Mouse (Mus musculus): ENCODE measurements around the gene Gins1. TPM values are rescaled to one million over a fixed set of nuclear protein-coding genes. Genes with fewer than 3 reads are reported as not detected.
"Not testable (repeated sequence)": the region's sequence is repeated elsewhere in the genome, so short reads cannot be mapped to it uniquely, and the experiment has no call there.

Gene Gins1
- polyA plus RNA-seq, 1 experiment from 2014 or later, result 50.3 TPM

DNA sequence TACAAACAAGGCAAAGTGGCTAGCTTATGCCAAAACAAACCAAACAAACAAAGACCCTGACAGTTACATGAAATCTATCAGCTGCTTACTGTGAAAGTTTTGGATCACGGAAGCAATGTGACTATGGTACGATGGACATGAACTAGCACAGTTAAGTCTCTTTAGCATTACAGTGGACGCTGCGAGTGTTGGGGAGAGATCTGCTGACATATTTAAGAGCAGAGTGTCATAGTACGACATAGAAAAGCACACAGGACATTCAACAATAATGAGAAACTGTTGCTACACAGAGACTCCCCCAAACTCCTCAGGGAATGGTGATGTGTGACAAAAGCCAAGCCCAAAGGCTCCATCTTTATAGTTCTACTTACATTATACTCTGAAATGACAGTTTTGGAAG lies 38.8 kb downstream of the Gins1 start:
- DNase-seq (ENCODE audit: low spot score) (no peak), ATAC-seq (no peak)
- Histone ChIP-seq H3K4me2 (ENCODE audit: low read length) (no peak overlapping the region), H3K4me3 (ENCODE audit: low read depth, low read length) (no peak overlapping the region), H3K9me3 (replicated peaks; ENCODE audit: control insufficient read depth, low read length) (no peaks in the 10 kb centered on the region), H3K27ac (ENCODE audit: low read depth, low read length) (no peak overlapping the region), H3K4me1 (ENCODE audit: control insufficient read depth, insufficient read depth, low read length) (no peaks in the 10 kb centered on the region), H3K9ac (ENCODE audit: low read length) (no peak overlapping the region), H3K27me3 (replicated peaks; ENCODE audit: control insufficient read depth, insufficient read depth, low read length) (no peaks in the 10 kb centered on the region), H3K36me3 (ENCODE audit: control insufficient read depth, insufficient read depth, low read length) (peaks cover 50% of the 10 kb centered on the region)
- 94% methylated on average over 5 of the region's 5 CpGs for WGBS

DNA sequence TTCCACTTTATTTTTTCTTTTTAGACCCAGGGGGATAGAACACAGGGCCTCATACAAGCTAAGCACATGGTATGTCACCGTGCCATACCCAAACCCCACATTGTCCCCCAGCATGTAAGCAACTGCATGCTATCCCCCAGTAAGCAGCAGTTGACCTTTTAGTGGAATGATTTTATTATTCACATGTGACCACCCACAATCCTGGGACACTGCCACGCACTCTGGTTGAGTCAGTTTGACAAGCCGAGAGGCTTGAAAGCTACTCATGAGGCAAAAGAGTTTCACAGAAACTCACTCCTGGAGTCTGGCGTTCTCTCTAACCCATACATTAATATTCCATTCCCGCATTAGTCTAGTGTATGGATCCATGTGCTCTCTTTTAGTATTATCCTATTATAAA lies 42.1 kb downstream of the Gins1 start:
- H3K4me1 ChIP-seq (ENCODE audit: control insufficient read depth, insufficient read depth, low read length); H3K4me3 ChIP-seq (ENCODE audit: low read depth, low read length); ATAC-seq; H3K9ac ChIP-seq (ENCODE audit: low read length); DNase-seq (ENCODE audit: low spot score); H3K27ac ChIP-seq (ENCODE audit: low read depth, low read length); H3K4me2 ChIP-seq (ENCODE audit: low read length); H3K27me3 ChIP-seq (replicated peaks; ENCODE audit: control insufficient read depth, insufficient read depth, low read length); H3K9me3 ChIP-seq (replicated peaks; ENCODE audit: control insufficient read depth, low read length): not testable (repeated sequence)
- WGBS, result 90% methylated on average over 5 of the region's 5 CpGs
- H3K36me3 ChIP-seq (ENCODE audit: control insufficient read depth, insufficient read depth, low read length), result peaks cover 60% of the 10 kb centered on the region

DNA sequence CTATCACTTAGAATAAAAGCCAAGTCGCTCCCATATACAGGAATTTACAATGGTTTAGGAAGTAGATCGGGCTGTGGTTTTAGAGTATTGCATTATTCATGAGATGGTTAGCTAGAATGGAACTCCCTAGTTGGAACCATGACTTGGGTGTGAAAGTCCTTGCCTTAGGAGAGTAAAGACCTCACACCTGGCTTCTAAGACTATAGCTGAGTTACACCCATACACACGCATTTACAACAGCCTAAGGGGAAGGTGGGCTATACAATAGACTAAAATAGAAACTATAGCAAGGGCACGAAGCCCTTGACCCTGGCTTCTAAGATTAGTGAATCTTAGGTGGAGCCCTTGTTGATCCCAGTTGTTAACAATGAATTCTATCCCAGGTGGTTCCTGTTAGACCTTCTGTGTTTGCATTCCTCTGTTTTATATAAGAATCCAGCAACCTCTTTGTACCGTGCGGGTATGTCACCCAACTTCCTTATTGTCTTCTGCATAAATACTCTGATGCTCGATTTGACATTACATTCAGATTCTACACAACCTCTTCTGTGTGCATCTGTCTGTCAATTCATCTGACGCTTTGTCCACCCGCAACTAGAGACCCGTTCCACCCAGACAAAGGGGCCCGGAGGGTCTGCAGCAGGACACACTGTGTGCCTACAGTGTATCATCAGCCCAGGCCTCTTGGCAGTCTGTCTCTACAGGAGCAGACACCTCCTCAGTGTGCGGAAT lies 42.8 kb downstream of the Gins1 start:
- not testable (repeated sequence) for H3K4me1 ChIP-seq (ENCODE audit: control insufficient read depth, insufficient read depth, low read length); ATAC-seq; H3K27ac ChIP-seq (ENCODE audit: low read depth, low read length); H3K4me2 ChIP-seq (ENCODE audit: low read length); H3K9me3 ChIP-seq (replicated peaks; ENCODE audit: control insufficient read depth, low read length); H3K4me3 ChIP-seq (ENCODE audit: low read depth, low read length); H3K27me3 ChIP-seq (replicated peaks; ENCODE audit: control insufficient read depth, insufficient read depth, low read length); DNase-seq (ENCODE audit: low spot score); H3K9ac ChIP-seq (ENCODE audit: low read length)
- H3K36me3 ChIP-seq (ENCODE audit: control insufficient read depth, insufficient read depth, low read length), result peaks cover 65% of the 10 kb centered on the region
- WGBS, result 92% methylated on average over 12 of the region's 12 CpGs

DNA sequence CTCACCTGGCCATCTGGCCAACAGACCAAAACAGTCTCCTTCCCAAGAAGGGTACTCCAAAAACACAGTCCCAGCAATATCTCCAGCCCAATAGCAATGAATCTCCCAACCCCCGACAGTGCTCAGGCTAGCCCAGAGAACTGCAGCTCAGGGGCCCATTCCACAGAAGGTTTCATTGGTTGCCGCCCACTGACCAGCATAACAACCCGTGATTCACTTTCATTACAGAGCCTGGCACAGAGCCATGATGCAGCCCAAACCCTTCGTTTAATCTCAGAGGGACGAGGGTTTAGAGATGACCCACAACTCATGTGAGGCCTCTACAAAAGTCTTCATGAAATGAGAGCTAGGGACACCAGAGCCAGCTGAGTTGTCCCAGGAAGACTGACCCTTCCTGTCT lies 43.6 kb downstream of the Gins1 start:
- 83% methylated on average over 5 of the region's 5 CpGs for WGBS
- Histone ChIP-seq H3K27ac (ENCODE audit: low read depth, low read length) (no peak overlapping the region), H3K4me3 (ENCODE audit: low read depth, low read length) (no peak overlapping the region), H3K4me2 (ENCODE audit: low read length) (no peak overlapping the region), H3K27me3 (replicated peaks; ENCODE audit: control insufficient read depth, insufficient read depth, low read length) (no peaks in the 10 kb centered on the region), H3K9ac (ENCODE audit: low read length) (no peak overlapping the region), H3K36me3 (ENCODE audit: control insufficient read depth, insufficient read depth, low read length) (peaks cover 63% of the 10 kb centered on the region), H3K4me1 (ENCODE audit: control insufficient read depth, insufficient read depth, low read length) (no peaks in the 10 kb centered on the region), H3K9me3 (replicated peaks; ENCODE audit: control insufficient read depth, low read length) (no peaks in the 10 kb centered on the region)
- no peak for ATAC-seq
- DNase-seq (ENCODE audit: low spot score), result no peak

DNA sequence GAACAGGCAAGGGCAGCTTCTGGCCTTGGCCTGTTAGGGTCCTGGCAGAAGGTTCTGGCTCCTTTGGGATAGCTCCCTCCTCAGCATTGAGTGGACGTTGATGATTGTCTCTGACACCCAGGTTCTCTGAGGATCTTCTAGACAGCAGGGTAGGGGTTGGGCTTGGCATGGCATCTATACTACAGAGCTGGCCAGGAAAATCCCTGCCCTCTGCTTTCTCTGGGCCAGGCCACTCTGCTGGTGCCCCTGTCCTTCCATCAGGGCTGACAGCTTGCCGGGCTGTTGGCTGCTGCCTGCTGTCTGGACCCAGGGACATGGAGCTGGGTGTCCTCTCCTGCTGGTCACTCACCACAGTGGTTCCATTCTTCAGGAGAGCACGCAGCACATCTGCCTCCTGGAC lies 44.5 kb downstream of the Gins1 start:
- Histone ChIP-seq H3K9ac (ENCODE audit: low read length) (no peak overlapping the region), H3K27me3 (replicated peaks; ENCODE audit: control insufficient read depth, insufficient read depth, low read length) (no peaks in the 10 kb centered on the region), H3K36me3 (ENCODE audit: control insufficient read depth, insufficient read depth, low read length) (peaks cover 62% of the 10 kb centered on the region), H3K9me3 (replicated peaks; ENCODE audit: control insufficient read depth, low read length) (no peaks in the 10 kb centered on the region), H3K4me1 (ENCODE audit: control insufficient read depth, insufficient read depth, low read length) (no peaks in the 10 kb centered on the region), H3K27ac (ENCODE audit: low read depth, low read length) (no peak overlapping the region), H3K4me3 (ENCODE audit: low read depth, low read length) (no peak overlapping the region), H3K4me2 (ENCODE audit: low read length) (no peak overlapping the region)
- ATAC-seq, result no peak
- WGBS, result 92% methylated on average over 3 of the region's 3 CpGs
- DNase-seq (ENCODE audit: low spot score), result no peak

DNA sequence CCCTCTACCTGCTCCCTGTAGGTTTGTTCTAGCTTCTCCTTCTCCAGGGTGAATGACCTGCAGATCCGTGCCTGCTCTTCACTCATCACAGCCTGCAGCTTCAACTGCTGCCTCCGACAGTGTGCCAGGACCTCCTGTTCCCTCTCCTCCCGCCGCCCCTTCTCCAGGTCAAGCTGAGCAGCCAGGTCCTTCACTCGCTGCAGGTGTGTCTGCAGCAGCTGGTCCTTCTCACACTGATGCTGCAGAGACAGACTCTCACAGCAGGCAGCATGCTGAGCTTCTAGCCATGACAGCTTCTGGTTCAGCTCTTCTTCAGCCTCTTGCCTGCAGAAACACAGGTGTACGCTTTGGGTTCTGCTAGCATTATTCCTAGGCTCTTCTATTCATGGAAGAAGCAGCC lies 44.9 kb downstream of the Gins1 start:
- ATAC-seq (no peak), DNase-seq (ENCODE audit: low spot score) (no peak)
- no peak overlapping the region for H3K9ac ChIP-seq (ENCODE audit: low read length)
- H3K4me1 ChIP-seq (ENCODE audit: control insufficient read depth, insufficient read depth, low read length), result no peaks in the 10 kb centered on the region
- peaks cover 62% of the 10 kb centered on the region for H3K36me3 ChIP-seq (ENCODE audit: control insufficient read depth, insufficient read depth, low read length)
- H3K4me3 ChIP-seq (ENCODE audit: low read depth, low read length), result no peak overlapping the region
- H3K27me3 ChIP-seq (replicated peaks; ENCODE audit: control insufficient read depth, insufficient read depth, low read length), result no peaks in the 10 kb centered on the region
- WGBS, result 93% methylated on average over 6 of the region's 6 CpGs
- no peaks in the 10 kb centered on the region for H3K9me3 ChIP-seq (replicated peaks; ENCODE audit: control insufficient read depth, low read length)
- H3K27ac ChIP-seq (ENCODE audit: low read depth, low read length), result no peak overlapping the region
- H3K4me2 ChIP-seq (ENCODE audit: low read length), result no peak overlapping the region

DNA sequence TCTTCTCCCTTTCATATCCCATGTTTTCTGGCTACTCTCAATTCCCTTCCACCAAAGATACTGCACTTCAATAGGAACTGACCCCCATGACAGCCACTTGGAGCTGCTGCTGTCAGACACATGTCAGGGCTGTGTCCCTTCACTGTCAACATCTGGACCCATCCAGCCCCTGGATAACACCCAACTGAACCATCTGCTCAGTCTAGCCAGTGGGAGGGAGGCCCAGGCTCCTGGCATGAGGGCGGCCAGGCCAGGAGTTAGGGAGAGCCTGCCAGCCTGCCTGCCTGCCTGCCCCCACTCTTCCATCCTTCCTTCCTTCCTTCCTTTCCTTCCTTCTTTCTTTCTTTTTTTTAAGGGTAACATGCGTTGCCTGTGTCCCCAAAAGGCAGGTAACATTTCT lies 46.0 kb downstream of the Gins1 start:
- no peaks in the 10 kb centered on the region for H3K9me3 ChIP-seq (replicated peaks; ENCODE audit: control insufficient read depth, low read length)
- no peaks in the 10 kb centered on the region for H3K4me1 ChIP-seq (ENCODE audit: control insufficient read depth, insufficient read depth, low read length)
- no peak overlapping the region for H3K27ac ChIP-seq (ENCODE audit: low read depth, low read length)
- H3K4me2 ChIP-seq (ENCODE audit: low read length), result no peak overlapping the region
- 97% methylated on average over 2 of the region's 2 CpGs for WGBS
- H3K9ac ChIP-seq (ENCODE audit: low read length), result no peak overlapping the region
- H3K4me3 ChIP-seq (ENCODE audit: low read depth, low read length), result no peak overlapping the region
- peaks cover 72% of the 10 kb centered on the region for H3K36me3 ChIP-seq (ENCODE audit: control insufficient read depth, insufficient read depth, low read length)
- no peaks in the 10 kb centered on the region for H3K27me3 ChIP-seq (replicated peaks; ENCODE audit: control insufficient read depth, insufficient read depth, low read length)
- ATAC-seq (no peak), DNase-seq (ENCODE audit: low spot score) (no peak)

DNA sequence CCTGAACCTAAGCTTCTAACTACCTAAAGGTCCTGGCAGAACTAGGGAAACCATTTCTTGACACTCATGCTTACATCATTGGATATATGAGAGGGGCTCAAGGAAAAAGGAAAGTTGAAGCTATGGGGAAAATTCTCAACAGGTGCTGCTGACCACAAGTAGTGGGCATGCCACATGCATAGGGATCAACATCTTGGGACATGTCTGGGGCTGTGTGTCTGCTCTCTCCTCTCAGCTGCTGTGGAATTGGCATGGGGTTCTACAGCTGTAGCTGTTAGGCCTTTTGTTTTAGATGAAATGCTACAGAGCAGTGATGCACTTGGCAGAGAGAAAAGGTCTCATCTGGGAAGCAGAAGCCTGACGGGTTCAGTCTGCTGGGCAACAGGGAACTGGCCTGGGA lies 50.7 kb downstream of the Gins1 start:
- peaks cover 86% of the 10 kb centered on the region for H3K36me3 ChIP-seq (ENCODE audit: control insufficient read depth, insufficient read depth, low read length)
- H3K9me3 ChIP-seq (replicated peaks; ENCODE audit: control insufficient read depth, low read length), result no peaks in the 10 kb centered on the region
- no peak overlapping the region for H3K4me3 ChIP-seq (ENCODE audit: low read depth, low read length)
- H3K4me2 ChIP-seq (ENCODE audit: low read length), result no peak overlapping the region
- no peak overlapping the region for H3K27ac ChIP-seq (ENCODE audit: low read depth, low read length)
- DNase-seq (ENCODE audit: low spot score), result no peak
- WGBS, result 78% methylated on average over 1 of the region's 1 CpGs
- ATAC-seq, result no peak
- H3K9ac ChIP-seq (ENCODE audit: low read length), result no peak overlapping the region
- no peaks in the 10 kb centered on the region for H3K4me1 ChIP-seq (ENCODE audit: control insufficient read depth, insufficient read depth, low read length)
- no peaks in the 10 kb centered on the region for H3K27me3 ChIP-seq (replicated peaks; ENCODE audit: control insufficient read depth, insufficient read depth, low read length)

DNA sequence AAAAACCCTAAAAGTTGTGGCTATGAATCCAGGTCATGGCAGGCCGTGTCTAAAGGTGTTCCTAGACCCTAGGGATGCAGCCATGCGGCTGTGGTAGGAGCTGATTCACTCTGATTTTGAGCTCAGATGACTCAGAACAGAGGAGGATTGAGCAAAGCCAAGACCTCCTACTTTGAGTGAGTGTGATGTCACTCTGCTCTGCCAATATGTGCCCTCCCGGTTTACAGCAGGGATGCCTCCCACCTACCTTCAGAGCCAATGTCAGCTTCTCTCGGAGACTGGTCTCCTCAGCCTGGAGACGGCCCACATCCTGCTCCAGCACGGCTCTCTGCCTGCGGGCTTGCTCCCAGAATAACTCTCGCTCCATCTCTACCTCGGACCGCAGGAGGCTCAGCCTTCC lies 54.3 kb downstream of the Gins1 start:
- no peak overlapping the region for H3K27ac ChIP-seq (ENCODE audit: low read depth, low read length)
- no peaks in the 10 kb centered on the region for H3K9me3 ChIP-seq (replicated peaks; ENCODE audit: control insufficient read depth, low read length)
- H3K36me3 ChIP-seq (ENCODE audit: control insufficient read depth, insufficient read depth, low read length), result peaks cover 70% of the 10 kb centered on the region
- no peak overlapping the region for H3K4me3 ChIP-seq (ENCODE audit: low read depth, low read length)
- WGBS, result 88% methylated on average over 10 of the region's 10 CpGs
- DNase-seq (ENCODE audit: low spot score) (no peak), ATAC-seq (no peak)
- H3K9ac ChIP-seq (ENCODE audit: low read length), result no peak overlapping the region
- no peaks in the 10 kb centered on the region for H3K4me1 ChIP-seq (ENCODE audit: control insufficient read depth, insufficient read depth, low read length)
- H3K27me3 ChIP-seq (replicated peaks; ENCODE audit: control insufficient read depth, insufficient read depth, low read length), result no peaks in the 10 kb centered on the region
- H3K4me2 ChIP-seq (ENCODE audit: low read length), result no peak overlapping the region
